Mouse (Mus musculus): ENCODE results near the gene Spp2.

Spp2 gene

GRCm38 (mm10) chr1:88466325-88467064 lies 59.7 kb downstream of the Spp2 start:
- no peak for DNase-seq (ENCODE audit: low read depth, low spot score)

- no peak for DNase-seq (ENCODE audit: low read depth, low spot score)
Observed at GRCm38 (mm10) chr1:88467866-88468265, 61.1 kb downstream of the Spp2 start.

- DNase-seq (ENCODE audit: low read depth, low spot score): no peak
Observed at GRCm38 (mm10) chr1:88468335-88468734, 61.6 kb downstream of the Spp2 start.

- DNase-seq (ENCODE audit: low read depth, low spot score): no peak
Observed at GRCm38 (mm10) chr1:88469746-88470145, 63.0 kb downstream of the Spp2 start.

GRCm38 (mm10) chr1:88472258-88472657 lies 65.5 kb downstream of the Spp2 start:
- DNase-seq (ENCODE audit: low read depth, low spot score): no peak

GRCm38 (mm10) chr1:88473899-88474298 lies 67.1 kb downstream of the Spp2 start:
- peak; percentile 59 for DNase-seq (ENCODE audit: low read depth, low spot score)

- peak; percentile 78 for DNase-seq (ENCODE audit: low read depth, low spot score)
Observed at GRCm38 (mm10) chr1:88474598-88474997, 67.8 kb downstream of the Spp2 start.

- DNase-seq (ENCODE audit: low read depth, low spot score): peak; percentile 86
Observed at GRCm38 (mm10) chr1:88475502-88475953, 68.8 kb downstream of the Spp2 start.

All from CD4-positive, CD25-positive, alpha-beta regulatory T cell, adult 2 months (primary cell).